Mouse (Mus musculus) limb, embryonic 14.5 days (tissue): ENCODE measurements around the gene Ankzf1. TPM values are rescaled to one million over a fixed set of nuclear protein-coding genes. Genes with fewer than 3 reads are reported as not detected.

ENCODE experiments used
- ATAC-seq: fragments of 200-750 bp; cut with Nextera tagmentation; 2 replicates; pipeline ENCODE4 v1.8.0; 2017; ENCODE audit warnings: low read depth, moderate number of reproducible peaks, moderate TSS enrichment; ENCODE audit not compliant: low FRiP score
- DNase-seq: peaks from one replicate; pipeline ENCODE4 v3.0.0-alpha.2; 2015; ENCODE audit warnings: low spot score
- H3K27ac ChIP-seq: fragments of 300-500 bp; sonication (generic); replicated peaks from 2 replicates; pipeline ENCODE4 v1.5.1; 2014; ENCODE audit warnings: low read depth, mild to moderate bottlenecking, low read length, moderate library complexity, mixed read lengths
- H3K27me3 ChIP-seq: fragments of 300-500 bp; sonication (generic); 2 replicates; pipeline ENCODE4 v1.6.1; 2014; ENCODE audit warnings: low read length, mixed read lengths; ENCODE audit not compliant: control insufficient read depth, insufficient read depth
- H3K36me3 ChIP-seq: fragments of 300-500 bp; sonication (generic); 2 replicates; pipeline ENCODE4 v1.6.1; 2014; ENCODE audit warnings: mild to moderate bottlenecking, low read length, moderate library complexity, mixed read lengths; ENCODE audit not compliant: control insufficient read depth, insufficient read depth
- H3K4me1 ChIP-seq: fragments of 300-500 bp; sonication (generic); 2 replicates; pipeline ENCODE4 v1.6.1; 2014; ENCODE audit warnings: antibody characterized with exemption, low read length, mixed read lengths; ENCODE audit not compliant: control insufficient read depth, insufficient read depth
- H3K4me2 ChIP-seq: fragments of 300-500 bp; sonication (generic); replicated peaks from 2 replicates; pipeline ENCODE4 v1.6.1; 2014; ENCODE audit warnings: low read depth, mild to moderate bottlenecking, low read length, moderate library complexity; ENCODE audit not compliant: severe bottlenecking
- H3K4me3 ChIP-seq: fragments of 300-500 bp; sonication (generic); replicated peaks from 2 replicates; pipeline ENCODE4 v1.5.1; 2014; ENCODE audit warnings: low read length
- H3K9ac ChIP-seq: fragments of 300-500 bp; sonication (generic); 2 replicates; pipeline ENCODE4 v1.6.1; 2014; ENCODE audit warnings: mild to moderate bottlenecking, low read depth, low read length, moderate library complexity; ENCODE audit not compliant: severe bottlenecking
- H3K9me3 ChIP-seq: fragments of 300-500 bp; sonication (generic); 2 replicates; pipeline ENCODE4 v1.6.1; 2016; ENCODE audit warnings: low read length; ENCODE audit not compliant: control insufficient read depth
- POLR2A ChIP-seq: fragments of 200-500 bp; IDR thresholded peaks from 2 replicates; pipeline ENCODE4 v1.8.0; 2012; ENCODE audit warnings: inconsistent platforms, mild to moderate bottlenecking, moderate library complexity, borderline replicate concordance; ENCODE audit not compliant: insufficient read depth, insufficient read length; ENCODE audit errors: extremely low read depth
- WGBS: fragments of 180-500 bp; shearing (Covaris S2); extraction: QIAGEN DNeasy Blood & Tissue Kit; methylation state at CpG from one replicate; pipeline ENCODE4 v1.1.7; 2014; 5-methylcytosine and 5-hydroxymethylcytosine counted together
- polyA plus RNA-seq, 2 experiments: library from polyadenylated mRNA; depleted of rRNA in 1 of 2; stranded (reverse) in 1 of 2; unstranded in 1 of 2; fragments of >200 nt; fragmentation: Nextera tagmentation in 1 of 2; extraction: Ambion mirVana in 1 of 2; gene quantifications; 2 replicates each; pipeline versions ENCODE4 v1.2.1 to v1.2.3; 2012 to 2014

The Ankzf1 gene
- polyA plus RNA-seq, 2 experiments = 19.2 to 34.1 TPM

DNA sequence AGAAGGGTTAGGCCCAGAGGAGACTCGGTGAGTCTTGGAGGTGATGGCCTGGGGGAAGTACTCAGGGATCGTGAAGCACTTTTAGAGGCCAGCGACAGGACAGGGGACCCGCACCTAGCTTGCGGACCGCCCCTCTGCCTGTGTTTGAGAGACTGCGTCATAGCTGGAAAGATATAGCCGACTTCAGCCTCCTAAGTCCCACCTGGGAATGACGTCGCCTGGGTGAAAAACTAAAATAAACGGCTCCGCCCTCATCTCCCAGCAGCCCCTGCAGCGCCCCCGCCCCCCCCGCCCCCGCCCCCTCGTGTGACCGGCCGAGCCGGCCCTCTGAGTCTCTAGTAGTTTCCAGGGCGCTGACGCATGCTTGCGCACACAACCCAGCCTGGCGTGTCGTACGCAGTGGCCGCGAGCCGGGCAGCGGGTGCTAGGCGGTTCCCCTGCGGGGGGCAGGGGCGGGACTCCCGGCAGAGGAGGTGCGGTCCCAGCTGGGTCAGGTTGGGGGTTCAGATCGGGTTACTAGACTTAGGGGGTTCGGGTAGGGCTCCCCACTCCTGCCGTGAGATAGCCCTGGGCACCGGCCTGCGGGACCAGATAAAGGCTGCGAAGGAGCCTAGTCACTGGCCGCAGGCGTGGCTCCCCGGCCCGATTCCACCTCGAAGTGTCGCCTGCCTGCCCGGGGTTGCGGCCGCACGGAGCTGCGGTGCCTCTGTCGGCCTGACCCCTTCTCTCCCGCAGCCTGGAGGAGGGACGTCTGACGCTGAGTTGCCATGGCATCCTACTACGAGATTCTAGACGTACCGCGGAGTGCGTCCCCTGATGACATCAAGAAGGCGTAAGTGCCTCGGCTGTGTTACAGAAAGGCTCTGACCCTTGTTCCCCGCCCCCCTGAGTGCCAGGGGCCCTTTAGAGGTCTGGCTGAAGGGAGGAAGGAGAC lies 44.4 kb downstream of the Ankzf1 start, which contains the start of gene Dnajb2:
Gene Dnajb2, plus strand, starts transcription at position 290 of the 934 bp plus-strand sequence.
- peak within 1 kb of the TSS; percentile 80 for H3K9ac ChIP-seq
- H3K27ac ChIP-seq = peak within 1 kb of the TSS; percentile 59
- H3K36me3 ChIP-seq = peaks cover 19% of the 10 kb centered on the region
- DNase-seq (peak; percentile 85), ATAC-seq (peak; percentile 90)
- 1% methylated on average over 51 of the region's 64 CpGs for WGBS
- H3K9me3 ChIP-seq = no peaks in the 10 kb centered on the region
- no peak; the same call in 1 of the 2 replicates for TF ChIP-seq POLR2A
- H3K27me3 ChIP-seq = no peaks in the 10 kb centered on the region
- no peaks in the 10 kb centered on the region; the same call in 1 of the 2 replicates for H3K4me1 ChIP-seq
- H3K4me3 ChIP-seq = peak within 1 kb of the TSS; percentile 81
- peak within 1 kb of the TSS; percentile 89 for H3K4me2 ChIP-seq

DNA sequence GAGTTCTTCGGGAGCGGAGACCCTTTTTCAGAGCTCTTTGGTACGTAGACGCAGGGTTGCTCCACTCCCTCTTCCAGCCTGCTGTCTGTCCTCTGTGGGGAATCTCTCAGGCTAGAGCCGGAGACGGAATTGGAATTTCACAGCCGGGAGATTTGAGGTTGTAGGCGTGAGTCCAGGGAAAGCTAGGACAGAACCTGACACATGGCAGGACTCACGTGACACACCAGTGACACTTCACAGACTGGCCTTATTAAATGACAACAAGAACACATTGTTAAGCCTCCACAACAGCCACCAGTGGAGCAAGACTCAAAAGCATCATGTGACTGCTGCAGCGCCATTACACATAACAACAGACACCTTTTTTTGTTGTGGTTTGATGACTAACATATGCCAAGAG lies 47.6 kb downstream of the Ankzf1 start:
- no peak overlapping the region for H3K27ac ChIP-seq
- ATAC-seq = no peak
- no peaks in the 10 kb centered on the region; the same call in 1 of the 2 replicates for H3K4me1 ChIP-seq
- DNase-seq = no peak
- no peak overlapping the region for H3K4me3 ChIP-seq
- no peak for TF ChIP-seq POLR2A
- 45% methylated on average over 10 of the region's 10 CpGs for WGBS
- H3K36me3 ChIP-seq = peaks cover 44% of the 10 kb centered on the region
- no peak overlapping the region for H3K9ac ChIP-seq
- H3K27me3 ChIP-seq = no peaks in the 10 kb centered on the region
- H3K4me2 ChIP-seq = no peak overlapping the region
- no peaks in the 10 kb centered on the region for H3K9me3 ChIP-seq

DNA sequence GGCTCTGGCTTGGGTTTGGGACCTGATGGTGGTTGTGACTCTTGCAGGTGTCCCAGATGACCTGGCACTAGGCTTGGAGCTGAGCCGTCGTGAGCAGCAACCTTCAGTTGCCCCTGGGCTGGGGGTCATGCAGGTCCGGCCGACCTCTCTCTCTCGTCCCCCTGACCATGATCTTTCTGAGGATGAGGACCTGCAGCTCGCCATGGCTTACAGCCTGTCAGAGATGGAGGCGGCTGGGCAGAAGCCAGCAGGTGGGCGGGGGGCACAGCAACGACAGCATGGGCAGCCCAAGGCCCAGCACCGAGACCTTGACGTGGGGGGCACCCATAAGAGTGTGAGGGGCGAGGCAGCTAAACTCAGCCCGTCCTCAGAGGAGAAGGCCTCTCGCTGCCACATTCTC lies 51.5 kb downstream of the Ankzf1 start:
- Histone ChIP-seq H3K27me3 (no peaks in the 10 kb centered on the region), H3K4me2 (no peak overlapping the region), H3K9me3 (no peaks in the 10 kb centered on the region), H3K27ac (no peak overlapping the region), H3K36me3 (peaks cover 44% of the 10 kb centered on the region), H3K4me1 (no peaks in the 10 kb centered on the region; the same call in 1 of the 2 replicates), H3K4me3 (no peak overlapping the region), H3K9ac (no peak overlapping the region)
- no peak for TF ChIP-seq POLR2A
- DNase-seq (no peak), ATAC-seq (no peak)
- WGBS = 87% methylated on average over 14 of the region's 14 CpGs

DNA sequence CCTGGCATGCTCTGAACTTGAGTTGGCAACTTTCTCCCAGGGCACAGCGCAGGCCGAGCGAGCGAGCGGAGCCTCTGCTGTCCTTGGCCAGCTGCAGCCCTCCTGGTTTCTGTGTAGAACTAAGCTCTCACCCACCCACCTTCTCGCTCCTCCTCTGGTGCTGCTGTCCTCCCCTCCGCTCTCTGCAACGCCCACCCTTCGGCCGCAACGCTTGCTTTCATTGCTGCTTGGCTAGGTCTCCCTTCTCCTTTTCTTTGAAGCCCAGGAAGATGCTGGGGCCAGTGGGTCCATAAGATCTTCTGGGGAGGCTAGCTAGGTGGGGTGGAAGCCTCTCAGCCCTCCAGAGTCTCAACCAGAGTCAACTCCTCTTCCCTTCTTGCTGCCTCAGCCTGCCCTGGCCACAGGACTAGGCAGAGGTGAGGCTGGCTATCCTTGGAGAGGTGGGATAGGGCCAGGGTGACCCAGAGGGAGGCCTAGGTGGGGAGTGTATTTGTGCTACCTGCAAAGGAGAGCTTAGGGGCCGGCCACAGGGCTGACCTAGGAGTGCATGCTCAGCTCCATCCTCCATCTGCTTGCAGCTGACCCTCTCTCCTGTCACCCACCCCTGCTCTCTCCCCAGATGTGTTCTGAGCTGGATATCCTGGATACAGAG lies 52.4 kb downstream of the Ankzf1 start:
- H3K27me3 ChIP-seq = no peaks in the 10 kb centered on the region
- H3K4me3 ChIP-seq = no peak overlapping the region
- WGBS = 92% methylated on average over 12 of the region's 12 CpGs
- no peak for ATAC-seq
- H3K9me3 ChIP-seq = no peaks in the 10 kb centered on the region
- no peak overlapping the region for H3K27ac ChIP-seq
- peaks cover 41% of the 10 kb centered on the region for H3K36me3 ChIP-seq
- no peak overlapping the region for H3K4me2 ChIP-seq
- H3K4me1 ChIP-seq = no peaks in the 10 kb centered on the region; the same call in 1 of the 2 replicates
- TF ChIP-seq POLR2A = no peak
- DNase-seq = no peak
- H3K9ac ChIP-seq = no peak overlapping the region

DNA sequence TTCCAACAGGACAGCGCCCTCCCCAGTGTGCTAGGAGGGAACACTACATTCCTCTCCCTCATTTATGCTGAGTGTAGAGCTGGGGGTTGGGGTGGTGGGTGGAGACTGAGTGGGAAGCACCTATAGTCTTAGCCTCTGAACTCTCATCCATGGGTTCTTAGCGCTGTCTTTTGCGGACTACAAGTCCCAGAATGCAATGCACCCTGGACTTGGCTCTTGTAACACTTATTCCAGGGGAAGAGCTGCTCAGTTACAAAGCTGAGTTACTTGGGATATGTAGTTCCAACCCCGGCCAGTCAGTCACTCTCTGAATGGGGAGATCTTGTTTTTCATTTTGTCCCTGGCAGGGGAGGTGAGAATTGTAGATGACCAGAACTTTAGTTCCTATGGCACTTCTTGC lies 52.9 kb downstream of the Ankzf1 start:
- no peak for TF ChIP-seq POLR2A
- H3K4me3 ChIP-seq = no peak overlapping the region
- whole genome bisulfite sequencing = 17% methylated on average over 4 of the region's 4 CpGs
- ATAC-seq (peak; percentile 53; the same call in 1 of the 2 replicates), DNase-seq (peak; percentile 49)
- H3K9me3 ChIP-seq = no peaks in the 10 kb centered on the region
- H3K27me3 ChIP-seq = no peaks in the 10 kb centered on the region
- no peak overlapping the region for H3K27ac ChIP-seq
- no peak overlapping the region for H3K4me2 ChIP-seq
- no peak overlapping the region for H3K9ac ChIP-seq
- peaks cover 36% of the 10 kb centered on the region for H3K36me3 ChIP-seq
- H3K4me1 ChIP-seq = no peaks in the 10 kb centered on the region; the same call in 1 of the 2 replicates
